Mouse (Mus musculus) hindlimb bud, embryonic 11.5 days (tissue): ENCODE results near the gene Cul5.

Experiments used
- DNase-seq: peaks from one replicate; pipeline ENCODE4 v3.0.0-alpha.2; 2012; ENCODE audit warnings: low read depth, low spot score; ENCODE audit errors: extremely low spot score

Cul5 gene

DNA sequence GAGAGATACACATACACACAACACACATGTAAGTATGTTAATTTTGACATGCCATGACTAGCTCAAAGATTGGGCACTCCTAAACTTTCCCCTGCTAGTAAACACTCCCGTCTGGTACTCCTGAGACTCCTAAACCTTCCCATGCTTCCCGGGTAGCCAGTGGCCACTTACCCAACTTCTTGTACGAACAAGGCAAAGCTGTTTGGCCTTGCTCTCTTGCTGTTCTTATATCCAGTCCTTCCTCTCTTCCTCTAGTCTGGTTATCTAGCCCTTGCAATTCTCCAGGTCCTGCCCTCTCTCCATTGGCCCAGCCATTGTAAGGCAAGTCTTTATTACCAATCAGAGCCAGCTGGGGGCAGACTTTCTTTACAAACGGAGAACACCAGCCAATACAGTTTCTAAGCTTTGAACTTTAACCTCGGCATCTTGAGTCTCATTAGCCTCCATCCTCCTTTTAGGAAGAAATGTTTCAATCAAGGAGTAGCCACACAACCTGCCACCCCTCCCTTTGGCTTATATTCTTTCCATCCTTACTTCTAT, at the start of gene Cul5:
Cul5 (minus strand) TSS at position 335 of the 540 bp plus-strand sequence.
- no peak for DNase-seq

DNA sequence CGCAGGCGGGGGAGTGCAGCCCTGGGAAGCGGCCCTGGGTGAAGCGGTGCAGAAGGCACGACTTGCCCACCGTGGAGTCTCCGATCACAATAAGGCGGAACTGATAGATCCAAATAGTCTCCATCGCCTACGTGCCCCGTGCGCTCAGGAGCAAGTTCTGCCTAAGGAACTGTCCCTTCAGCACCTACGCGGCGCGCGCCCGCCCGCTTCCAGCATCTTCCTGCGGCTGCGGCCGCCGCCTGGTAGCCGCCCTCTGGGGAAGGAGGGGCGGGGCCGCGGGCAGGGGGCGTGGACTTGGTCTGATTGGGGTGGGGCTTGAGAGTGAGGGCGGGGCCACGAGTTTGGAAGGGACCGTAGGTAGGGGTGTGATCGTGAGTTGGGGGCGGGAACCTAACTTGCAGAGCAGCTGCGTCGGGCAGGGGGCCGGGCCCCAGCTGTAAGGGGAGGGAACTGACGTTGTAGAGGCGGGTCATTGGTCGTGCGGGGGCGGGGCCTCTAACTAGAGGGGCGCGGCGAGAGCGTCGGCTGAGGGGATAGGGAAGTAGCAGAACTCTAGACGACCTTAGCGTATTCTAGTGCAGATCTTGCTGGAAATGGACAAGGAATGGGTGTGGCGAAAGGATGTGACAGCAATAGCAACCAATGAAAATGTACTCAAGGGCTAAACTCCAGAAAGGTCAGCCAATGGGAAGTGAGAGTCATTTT, 36.3 kb upstream of the Cul5 start, which contains the start of gene Rab39:
Rab39 (minus strand) TSS at position 241 of the 705 bp plus-strand sequence.
- DNase-seq, result peak; percentile 47

DNA sequence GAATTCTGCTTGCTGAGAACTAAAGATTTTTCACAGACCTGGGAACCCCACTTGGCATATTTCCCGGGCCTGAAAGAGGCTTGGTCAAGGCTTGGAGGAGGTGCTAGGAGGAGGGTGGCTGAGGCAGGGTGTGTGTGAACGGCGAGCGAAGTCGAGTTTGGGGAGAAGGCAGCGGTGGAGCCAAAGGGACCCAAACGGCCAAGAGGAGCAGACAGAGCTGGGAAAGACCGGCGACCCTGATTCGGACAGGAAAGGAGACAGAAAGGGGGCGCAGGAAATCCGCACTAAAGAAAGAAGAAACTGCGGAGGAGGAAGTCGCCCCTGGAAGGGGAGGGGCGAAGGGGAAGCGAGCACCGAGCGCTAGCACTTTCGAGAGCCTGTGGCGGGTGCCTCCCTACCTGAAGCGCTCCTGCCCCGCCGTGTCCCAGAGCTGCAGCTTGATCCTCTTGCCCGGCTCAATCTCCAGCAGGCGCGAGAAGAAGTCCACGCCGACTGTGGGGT, 35.7 kb upstream of the Cul5 start:
- DNase-seq, result no peak

DNA sequence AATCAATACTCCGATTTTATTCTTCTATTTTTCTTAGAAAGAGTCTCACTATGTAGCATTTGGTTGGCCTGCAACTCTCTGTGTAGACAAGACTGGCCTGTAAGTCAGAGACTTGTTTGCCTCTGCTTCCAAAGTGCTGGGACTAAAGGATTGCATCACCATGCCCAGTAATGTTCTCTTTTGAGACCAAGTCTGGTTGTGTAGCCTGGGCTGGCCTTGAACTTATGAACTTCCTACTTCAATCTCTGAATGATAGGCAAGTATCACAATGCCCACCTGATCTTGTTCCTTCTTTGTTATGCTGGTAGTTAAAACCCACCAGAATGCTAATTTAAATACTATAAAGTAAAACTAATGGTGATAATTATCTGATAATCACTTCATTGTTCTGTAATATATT, 33.2 kb upstream of the Cul5 start:
- no peak for DNase-seq

DNA sequence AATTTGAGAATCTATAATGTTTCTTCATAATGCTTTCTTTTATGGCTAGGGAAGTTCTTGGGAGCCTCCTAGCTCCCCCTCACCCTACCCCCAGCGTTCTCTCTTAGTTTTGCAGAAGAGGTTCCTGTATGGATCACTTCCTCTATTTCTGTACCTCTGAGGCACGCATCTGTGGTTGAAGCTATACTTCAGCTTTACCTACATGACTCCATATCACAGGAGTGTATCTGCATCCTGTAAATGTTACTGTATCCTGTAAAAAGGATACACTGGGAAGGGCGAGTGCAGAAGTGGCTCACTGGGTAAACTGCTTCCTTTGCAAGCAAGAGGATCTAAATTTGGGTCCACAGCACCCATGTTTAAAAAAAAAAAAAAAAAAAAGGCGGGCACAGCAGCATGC, 30.7 kb upstream of the Cul5 start:
- no peak for DNase-seq

DNA sequence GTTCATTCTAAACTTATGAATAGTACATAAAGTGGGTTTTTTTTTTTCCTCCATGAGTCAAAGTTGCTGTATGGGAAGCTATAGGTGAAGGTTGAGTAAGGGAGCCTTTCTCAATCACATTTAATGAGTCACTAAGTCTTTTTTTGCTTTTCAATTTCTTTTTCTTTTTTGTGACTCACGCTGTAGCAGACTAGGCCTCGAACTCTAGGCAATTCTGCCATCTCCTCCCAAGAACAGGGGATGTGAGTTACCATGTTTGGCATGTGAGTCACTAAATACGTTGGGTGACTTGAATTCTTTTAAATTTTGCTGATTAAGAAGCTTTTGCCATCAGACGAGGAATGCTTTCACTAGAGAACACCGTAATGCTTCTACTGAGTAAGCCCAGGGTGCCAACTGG, 26.0 kb upstream of the Cul5 start:
- DNase-seq, result no peak

DNA sequence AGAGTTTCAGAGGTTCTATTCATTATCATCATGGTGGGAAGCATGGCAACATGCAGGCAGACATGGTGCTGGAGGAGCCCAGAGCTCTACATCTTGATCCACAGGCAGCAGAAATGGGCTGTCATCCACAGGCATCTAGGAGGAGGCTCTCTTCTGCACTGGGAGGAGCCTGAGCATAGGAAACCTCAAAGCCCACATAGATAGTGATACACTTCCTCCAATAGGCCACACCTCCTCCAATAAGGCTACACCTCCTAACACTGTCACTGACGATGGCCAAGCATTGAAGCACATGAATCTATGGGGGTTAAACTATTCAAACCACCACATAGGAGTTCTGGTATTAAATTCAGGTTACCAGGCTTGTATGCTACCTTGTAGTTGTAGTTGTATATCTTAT, 23.9 kb upstream of the Cul5 start:
- DNase-seq, result no peak

DNA sequence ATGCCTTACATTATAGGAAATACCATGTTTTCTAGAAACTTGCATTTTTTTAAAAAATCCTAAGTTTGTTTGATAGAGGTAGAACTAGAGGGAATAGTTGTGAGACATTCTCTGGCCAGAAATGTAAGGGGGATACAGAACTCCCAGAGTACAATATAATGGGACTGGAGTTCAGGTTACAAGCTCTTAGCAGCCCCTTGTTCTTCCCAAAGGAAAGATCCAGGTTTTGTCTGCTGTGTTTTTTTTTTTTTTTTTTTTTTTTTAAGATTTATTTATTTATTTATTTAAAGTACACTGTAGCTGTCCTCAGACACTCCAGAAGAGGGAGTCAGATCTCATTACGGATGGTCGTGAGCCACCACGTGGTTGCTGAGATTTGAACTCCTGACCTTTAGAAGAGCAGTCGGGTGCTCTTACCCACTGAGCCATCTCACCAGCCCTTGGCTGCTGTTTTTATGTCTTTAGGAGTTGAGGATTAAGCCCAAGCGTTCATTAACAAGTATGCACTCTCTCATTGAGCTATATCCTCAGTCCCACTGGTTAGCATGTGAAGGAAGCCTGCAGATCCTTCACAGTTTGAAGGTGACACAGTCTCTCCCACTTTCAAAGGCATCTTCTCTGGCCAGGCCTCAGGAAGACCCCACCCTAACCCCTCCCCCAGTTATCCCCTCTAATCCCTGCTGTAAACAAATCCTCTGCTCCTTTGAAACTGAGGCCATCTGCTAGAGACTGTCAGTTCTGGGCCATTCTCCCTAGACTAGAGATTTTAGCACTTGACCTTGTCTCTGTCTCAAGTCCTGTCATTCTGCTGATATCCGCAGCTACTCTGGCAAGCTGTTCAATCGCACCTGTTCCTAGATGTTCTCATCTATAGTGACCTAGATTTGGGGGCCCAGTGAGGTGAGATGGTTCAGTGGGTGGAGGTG, 22.2 kb upstream of the Cul5 start:
- DNase-seq, result no peak

DNA sequence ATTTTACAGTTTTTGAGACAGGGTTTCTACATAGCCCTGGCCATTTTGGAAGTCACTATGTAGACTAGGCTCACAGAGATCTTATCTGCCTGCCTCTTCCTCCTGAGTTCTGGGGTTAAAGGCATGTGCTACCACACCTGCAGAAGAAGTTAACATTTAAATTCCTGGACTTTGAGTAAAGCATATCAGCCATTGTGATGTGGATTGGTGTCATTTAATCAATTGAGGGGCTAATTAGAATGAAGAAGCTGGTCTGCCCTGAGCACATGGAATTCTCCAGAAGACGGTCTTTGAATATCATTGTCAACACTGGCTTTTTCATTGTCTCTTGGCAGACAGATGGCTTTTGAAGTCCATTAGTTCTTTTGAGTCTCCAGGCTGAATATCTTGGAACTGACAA, 11.0 kb upstream of the Cul5 start:
- no peak for DNase-seq

DNA sequence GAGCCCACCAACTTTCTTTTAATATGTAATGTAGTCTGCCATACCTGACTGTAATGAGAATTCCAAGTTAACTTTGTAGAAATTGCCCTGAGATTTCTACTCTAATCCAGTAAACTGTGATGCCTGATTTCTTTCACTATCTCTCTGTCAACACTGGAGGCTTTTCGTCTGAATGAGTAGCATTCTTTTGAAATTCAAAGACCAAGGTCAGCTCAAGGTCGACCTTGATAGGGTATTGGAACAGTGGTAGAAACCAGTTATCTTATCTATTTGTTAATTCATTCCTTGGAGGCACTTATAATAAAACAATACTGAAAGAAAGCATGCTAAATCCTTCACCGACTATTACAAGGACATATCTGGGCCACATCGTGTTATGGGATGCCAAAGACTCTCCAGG, 7.1 kb upstream of the Cul5 start:
- no peak for DNase-seq

DNA sequence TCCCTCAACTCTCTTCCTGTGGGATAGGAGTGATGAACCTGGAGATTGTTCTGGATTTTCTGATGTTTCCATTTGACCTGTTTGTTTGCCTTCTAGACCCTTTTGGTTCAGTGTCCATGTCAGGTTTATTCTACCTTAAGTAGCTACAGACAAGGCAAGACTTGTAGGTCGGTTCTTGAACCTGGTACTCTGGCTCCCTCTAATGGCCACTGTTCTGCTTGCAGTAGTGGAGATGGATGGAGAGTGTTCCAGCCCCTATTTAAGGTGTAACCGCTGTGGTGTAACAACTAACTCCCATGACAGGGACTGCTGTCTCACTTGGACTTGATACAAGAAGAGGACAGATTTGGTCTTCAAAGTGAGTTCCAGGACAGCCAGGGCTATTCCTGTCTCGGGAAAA, 3.8 kb upstream of the Cul5 start:
- peak; percentile 28 for DNase-seq

DNA sequence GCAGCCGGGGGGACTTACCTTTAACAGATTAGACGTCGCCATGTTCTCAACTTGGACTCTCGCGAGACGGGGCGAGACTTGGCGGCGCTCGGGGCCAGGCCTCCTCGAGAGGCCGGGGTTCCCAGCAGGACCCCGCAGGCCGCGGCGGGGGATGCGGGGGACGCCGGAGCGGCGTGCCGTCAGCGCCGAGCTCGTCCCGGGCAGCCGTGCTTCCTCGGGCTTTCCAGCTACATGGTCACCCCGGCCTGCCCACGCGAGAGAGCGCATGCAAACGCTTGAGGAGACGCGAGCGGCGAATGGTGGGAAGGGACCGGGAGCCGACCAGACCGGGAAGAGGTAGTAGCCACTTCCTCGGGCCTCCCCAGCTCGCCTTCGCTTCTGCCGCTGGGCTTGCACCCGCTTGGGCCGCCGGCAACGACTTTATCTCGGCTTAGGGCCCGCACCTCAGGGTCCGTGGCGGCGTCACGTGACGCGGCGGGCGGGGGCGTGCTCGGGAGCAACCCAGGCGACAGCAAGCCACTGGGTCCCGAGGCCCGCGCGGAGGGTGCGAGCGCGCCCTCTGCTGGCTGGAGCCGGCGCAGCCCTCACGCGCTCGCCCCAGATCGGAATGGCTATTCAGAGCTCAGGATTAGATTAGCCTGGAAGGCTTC, 2.7 kb downstream of the Cul5 start:
- DNase-seq, result peak; percentile 70

DNA sequence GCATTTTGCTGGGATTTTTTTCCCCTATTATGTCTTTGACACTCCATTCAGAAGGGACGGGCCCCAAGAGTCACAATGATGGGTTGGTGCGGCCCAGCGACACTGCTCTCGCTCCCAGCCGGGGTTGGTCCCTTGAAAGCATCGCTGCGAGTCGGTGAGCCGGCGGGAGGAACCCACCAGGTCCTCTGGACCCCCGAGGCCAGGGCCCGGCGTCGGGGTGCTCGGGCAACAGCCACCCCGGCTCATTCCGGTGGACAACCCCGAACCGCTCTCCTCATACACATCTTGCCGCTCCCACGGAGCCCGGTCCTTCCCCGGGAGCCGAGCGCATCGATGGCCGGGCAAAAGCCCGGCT, 3.2 kb downstream of the Cul5 start:
- no peak for DNase-seq

DNA sequence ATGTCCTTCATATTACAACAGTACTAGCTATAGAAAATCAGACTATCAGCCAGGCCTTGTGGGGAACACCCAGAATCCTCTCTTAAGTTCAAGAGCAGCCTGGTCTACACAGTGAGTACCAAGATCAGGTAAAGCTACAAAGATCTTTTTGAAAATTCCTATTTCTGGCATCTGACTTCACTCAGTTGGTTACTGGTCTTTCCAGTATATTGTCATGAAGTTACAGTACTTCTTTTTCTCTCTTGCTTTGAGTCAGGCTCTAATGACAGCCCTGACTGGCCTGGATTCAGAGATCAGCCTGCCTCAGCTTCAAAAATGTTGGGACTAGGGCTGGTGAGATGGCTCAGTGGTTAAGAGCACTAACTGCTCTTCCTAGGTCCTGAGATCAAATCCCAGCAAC, 4.4 kb downstream of the Cul5 start:
- no peak for DNase-seq

DNA sequence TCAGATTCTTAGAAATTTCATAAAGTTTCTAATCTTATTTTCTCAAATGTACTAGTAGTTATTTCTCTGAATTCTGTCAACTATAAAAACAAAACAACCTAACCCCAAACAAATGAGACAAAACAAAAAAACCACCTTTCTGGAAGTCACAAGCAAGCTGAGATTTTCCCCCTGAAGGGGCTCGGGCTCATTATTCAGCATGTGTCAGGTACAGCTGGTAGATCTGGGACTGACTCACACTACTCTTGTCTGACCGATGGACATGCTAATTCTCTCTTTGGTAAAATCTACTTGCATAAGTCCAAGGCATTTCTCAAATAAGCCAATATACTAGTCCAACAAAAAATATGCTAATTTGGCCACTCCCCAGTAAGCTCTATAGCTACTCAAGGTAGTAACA, 5.0 kb downstream of the Cul5 start:
- no peak for DNase-seq

DNA sequence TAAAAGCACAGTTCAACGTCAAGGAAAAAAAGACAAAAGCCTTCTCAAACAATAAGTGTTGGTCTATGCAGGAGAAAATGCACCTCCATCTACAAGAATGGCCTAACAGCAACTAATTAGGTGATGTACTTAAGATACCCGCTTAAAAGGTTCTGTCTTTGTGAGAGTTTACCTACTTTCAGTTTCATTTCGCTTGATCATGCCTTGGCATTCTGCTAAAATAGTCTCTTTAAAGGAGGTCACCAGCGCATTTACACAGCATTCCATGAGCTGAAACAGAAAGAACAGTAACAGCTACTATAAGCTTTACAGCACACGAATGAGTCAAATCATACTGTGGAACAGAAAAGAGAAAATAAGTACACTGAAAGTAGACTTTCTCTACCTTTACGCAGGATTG, 35.0 kb downstream of the Cul5 start:
- DNase-seq, result no peak

DNA sequence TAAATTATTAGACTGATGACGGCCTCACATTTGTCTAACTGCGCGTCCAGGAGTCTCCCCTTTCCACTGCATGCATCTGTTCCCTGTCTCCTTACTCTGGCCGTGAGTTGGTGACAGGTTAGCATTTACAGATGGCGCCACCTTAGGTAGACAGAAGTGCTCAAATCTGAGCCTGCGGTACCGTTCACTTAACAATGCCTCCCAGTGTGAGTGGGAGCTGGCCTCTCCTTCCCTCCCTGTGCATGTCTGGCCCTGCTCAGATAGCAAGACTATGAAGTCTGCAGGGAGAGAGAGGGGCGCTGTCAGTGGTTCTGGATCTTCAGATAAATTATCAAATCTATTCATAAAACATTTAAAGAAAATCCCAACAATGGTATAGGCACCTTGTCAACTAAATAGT, 54.6 kb downstream of the Cul5 start:
- no peak for DNase-seq

DNA sequence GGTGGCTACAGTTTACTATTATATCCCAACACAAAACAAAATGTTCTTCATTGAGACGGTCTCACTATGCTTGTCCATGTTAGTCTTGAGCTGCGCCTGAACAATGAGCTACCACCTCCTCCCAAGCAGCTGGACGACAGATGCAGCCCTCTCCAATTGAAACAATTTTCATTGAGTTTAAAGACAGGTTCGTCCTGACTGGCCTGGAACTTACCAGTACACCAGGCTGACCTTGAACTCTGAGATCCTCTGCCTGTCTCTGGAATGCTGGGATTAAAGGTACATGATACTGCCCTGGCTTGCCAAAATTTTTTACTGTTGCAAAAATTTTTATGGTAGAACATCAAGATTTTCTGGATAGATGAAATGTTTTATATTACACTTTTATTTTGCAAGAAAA, 55.5 kb downstream of the Cul5 start:
- no peak for DNase-seq

DNA sequence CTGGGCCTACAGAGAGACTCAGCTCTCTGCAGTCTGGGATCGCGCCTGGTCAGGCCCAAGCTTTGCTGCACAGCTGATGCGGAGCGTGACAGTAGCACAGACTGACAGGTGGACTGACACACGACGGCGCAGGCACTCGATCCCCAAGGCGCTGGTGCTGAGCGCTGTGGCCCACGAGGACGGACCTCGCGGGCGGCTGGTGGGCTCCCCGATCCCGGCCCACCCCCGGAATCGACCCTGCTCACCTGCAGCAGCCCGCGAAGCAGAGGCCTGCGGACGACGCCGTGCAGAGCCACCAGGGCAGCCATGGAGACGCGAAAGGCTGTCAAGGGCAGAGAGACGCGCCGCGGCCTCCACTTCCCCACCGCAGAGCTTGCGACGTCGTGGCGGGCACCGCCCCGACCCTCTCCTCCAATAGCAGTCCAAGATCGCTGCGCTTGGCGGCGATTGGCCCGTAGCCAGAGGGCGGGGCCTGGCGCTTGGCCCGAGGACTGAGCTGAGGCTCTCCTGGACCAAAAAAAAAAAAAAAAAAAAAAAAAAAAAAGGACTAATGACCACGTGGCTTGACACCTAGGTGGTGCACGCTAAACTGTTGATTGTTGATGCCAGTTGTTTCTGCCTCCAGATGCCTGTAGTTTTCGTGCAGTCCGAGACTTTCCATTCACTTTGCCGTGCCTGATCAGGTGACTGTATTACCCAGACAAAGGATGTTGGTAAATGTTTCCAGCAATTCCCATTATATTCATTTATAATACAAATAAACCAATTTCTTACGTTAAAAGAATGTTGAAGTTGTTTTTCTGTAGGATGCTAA, 59.6 kb downstream of the Cul5 start, which contains the start of gene Acat1:
Acat1 (minus strand) TSS at position 415 of the 814 bp plus-strand sequence.
- peak; percentile 16 for DNase-seq

DNA sequence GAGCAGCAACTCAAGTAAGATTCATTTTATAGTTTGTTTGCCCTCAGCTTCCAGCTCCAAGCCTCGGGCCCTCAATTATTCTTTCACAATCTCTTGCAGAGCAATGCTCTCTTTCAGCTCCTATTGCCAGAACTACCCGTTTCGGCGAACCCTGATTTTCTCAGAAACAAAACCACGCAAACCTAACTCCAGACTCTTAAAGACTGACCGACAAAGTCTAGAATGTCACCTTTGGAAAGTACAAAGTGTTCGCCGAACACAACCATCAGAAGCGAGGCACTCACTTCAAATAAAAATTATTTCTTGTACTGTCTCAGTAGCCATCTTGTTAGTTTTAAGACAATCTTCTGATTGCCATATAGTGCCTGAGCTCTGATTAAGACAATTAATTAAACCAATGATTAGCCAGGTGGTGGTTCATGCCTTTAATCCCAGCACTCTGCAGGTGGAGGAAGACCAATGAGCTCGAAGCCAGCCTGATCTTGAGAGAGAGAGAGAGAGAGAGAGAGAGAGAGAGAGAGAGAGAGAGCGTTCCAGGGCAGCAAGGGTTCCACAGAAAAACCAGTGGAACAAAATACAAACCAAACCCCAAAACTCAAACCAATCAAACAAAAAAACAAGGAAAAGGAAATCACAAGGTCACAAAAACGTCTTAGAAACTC, 60.4 kb downstream of the Cul5 start:
- DNase-seq, result no peak
